Mouse (Mus musculus) embryo, embryonic 9.5 days (tissue): ENCODE data around the gene Pcdh9.

Experiments used
- DNase-seq: peaks from one replicate; pipeline ENCODE4 v3.0.0-alpha.2; 2017; ENCODE audit errors: extremely low spot score

Gene Pcdh9

GRCm38 (mm10) chr14:93182606-93183491, 707.6 kb downstream of the Pcdh9 start:
- no peak for DNase-seq

- no peak for DNase-seq
These were observed 721.3 kb downstream of the Pcdh9 start for GRCm38 (mm10) chr14:93169201-93169600.

- no peak for DNase-seq
These were observed 722.1 kb downstream of the Pcdh9 start for GRCm38 (mm10) chr14:93168367-93168766.

GRCm38 (mm10) chr14:93143414-93143813, 747.1 kb downstream of the Pcdh9 start:
- no peak for DNase-seq

GRCm38 (mm10) chr14:93142076-93142475, 748.4 kb downstream of the Pcdh9 start:
- DNase-seq: no peak

GRCm38 (mm10) chr14:93126993-93127392, 763.5 kb downstream of the Pcdh9 start:
- no peak for DNase-seq

- DNase-seq: no peak
These were observed 787.7 kb downstream of the Pcdh9 start for GRCm38 (mm10) chr14:93102755-93103154.

GRCm38 (mm10) chr14:93095081-93095480, 795.4 kb downstream of the Pcdh9 start:
- no peak for DNase-seq

GRCm38 (mm10) chr14:93092806-93093205, 797.7 kb downstream of the Pcdh9 start:
- DNase-seq: no peak

- DNase-seq: no peak
These were observed 804.8 kb downstream of the Pcdh9 start for GRCm38 (mm10) chr14:93085646-93086045.

GRCm38 (mm10) chr14:93083140-93083539, 807.3 kb downstream of the Pcdh9 start:
- DNase-seq: no peak

GRCm38 (mm10) chr14:93080910-93081309, 809.6 kb downstream of the Pcdh9 start:
- DNase-seq: no peak

GRCm38 (mm10) chr14:93075761-93076160, 814.7 kb downstream of the Pcdh9 start:
- no peak for DNase-seq

GRCm38 (mm10) chr14:93072346-93072745, 818.1 kb downstream of the Pcdh9 start:
- no peak for DNase-seq

GRCm38 (mm10) chr14:93070140-93070539, 820.3 kb downstream of the Pcdh9 start:
- no peak for DNase-seq

- no peak for DNase-seq
These were observed 822.8 kb downstream of the Pcdh9 start for GRCm38 (mm10) chr14:93067411-93068336.

GRCm38 (mm10) chr14:93066732-93067410, 823.6 kb downstream of the Pcdh9 start:
- no peak for DNase-seq

- no peak for DNase-seq
These were observed 828.5 kb downstream of the Pcdh9 start for GRCm38 (mm10) chr14:93061824-93062620.

GRCm38 (mm10) chr14:93058799-93059198, 831.7 kb downstream of the Pcdh9 start:
- no peak for DNase-seq

- no peak for DNase-seq
These were observed 834.5 kb downstream of the Pcdh9 start for GRCm38 (mm10) chr14:93055997-93056396.

GRCm38 (mm10) chr14:93040591-93040990, 849.9 kb downstream of the Pcdh9 start:
- no peak for DNase-seq
